Mouse (Mus musculus): ENCODE data around the gene Nfia. TPM values are rescaled to one million over a fixed set of nuclear protein-coding genes. Genes with fewer than 3 reads are reported as not detected.

Nfia gene
- polyA plus RNA-seq, 1 experiment, result 0.09 TPM

DNA sequence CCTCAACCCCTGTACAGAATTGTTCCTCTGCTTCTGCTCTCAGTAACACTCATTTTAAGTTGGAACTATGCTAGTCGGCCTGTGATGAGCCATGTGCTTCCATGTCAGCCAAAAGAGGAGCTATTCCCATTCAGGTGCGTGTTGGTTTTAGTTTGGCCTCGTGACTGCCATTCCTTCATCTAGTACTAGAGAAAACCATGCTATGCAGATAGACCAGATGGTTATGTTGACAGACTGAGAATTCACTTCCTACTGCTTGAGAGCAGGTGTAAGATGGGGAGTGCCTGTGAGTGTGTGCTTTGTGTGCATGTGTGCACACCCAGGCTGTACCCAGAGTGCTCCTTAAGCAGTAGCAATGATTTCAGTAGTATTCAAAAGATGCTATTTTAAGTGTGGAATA is 15.0 kb downstream of the Nfia start:
- no peak for TF ChIP-seq GATA1 (IDR thresholded peaks at IDR 0.05; ENCODE audit: low read length)

- TF ChIP-seq GATA1 (IDR thresholded peaks at IDR 0.05; ENCODE audit: low read length), result no peak
These were observed 16.0 kb downstream of the Nfia start for GRCm38 (mm10) chr4:97788537-97788936.

GRCm38 (mm10) chr4:97793931-97794330 is 21.4 kb downstream of the Nfia start:
- TF ChIP-seq GATA1 (IDR thresholded peaks at IDR 0.05; ENCODE audit: low read length), result no peak

- no peak for TF ChIP-seq GATA1 (IDR thresholded peaks at IDR 0.05; ENCODE audit: low read length)
These were observed 22.3 kb downstream of the Nfia start for GRCm38 (mm10) chr4:97794865-97795264.

DNA sequence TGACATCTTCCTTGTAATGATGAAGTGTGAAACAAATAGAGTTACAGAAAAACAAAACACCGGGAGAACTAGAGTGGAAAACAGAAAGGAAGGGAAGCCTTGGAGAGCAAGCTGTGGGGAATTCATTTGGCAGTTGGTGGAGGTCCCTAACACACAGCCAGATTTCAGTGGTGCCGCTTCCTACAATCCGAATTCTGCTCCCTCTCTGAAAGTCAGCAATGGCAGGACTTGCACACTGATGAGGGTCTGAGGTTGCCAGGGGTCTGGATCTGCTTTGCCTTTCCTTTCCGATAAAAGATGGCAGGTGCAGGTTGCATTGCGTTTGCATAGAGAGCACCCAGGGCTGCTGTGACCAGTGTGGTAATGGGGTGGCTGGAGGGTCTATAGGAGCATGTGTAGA is 23.4 kb downstream of the Nfia start:
- TF ChIP-seq GATA1 (IDR thresholded peaks at IDR 0.05; ENCODE audit: low read length), result no peak

GRCm38 (mm10) chr4:97796505-97796904 is 24.0 kb downstream of the Nfia start:
- no peak for TF ChIP-seq GATA1 (IDR thresholded peaks at IDR 0.05; ENCODE audit: low read length)

DNA sequence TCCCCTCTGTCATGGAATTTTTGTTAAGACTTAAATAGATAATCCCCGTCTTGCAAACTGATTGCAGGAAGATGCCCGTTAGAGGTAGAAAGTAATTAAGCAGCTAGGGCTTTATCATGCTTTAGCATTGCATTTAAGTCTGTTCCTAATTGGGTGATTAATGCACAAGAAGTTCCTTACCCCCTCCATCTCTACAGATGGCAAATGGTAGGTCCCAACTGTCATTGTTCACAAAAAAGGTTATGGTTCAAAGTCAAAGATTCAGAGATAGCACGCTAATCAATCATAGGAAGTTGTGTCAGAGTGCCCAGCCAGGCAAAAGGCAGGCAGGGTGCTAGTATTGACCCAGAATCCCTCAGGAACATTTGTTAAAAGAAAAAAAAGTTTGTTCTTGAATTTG is 31.3 kb downstream of the Nfia start:
- no peak for TF ChIP-seq GATA1 (IDR thresholded peaks at IDR 0.05; ENCODE audit: low read length)

DNA sequence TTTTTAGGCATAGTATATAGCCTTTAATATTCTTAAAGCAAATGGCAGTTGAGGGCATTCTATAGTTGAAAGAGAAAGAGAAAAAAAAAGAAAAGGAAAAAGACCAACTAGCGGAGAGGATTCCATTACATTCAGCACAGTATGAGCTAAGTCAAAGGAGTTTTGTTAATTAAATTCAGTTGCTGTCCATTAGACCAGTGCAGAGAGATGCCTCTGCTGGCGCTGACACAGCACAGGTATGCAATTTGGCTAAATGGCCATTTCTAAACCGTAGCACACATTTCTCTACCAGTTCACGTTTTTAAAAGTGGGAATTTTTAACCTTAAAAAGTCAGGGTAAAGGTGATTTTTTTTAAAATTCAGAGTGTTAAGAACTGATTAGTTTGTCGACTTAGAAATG is 32.1 kb downstream of the Nfia start:
- TF ChIP-seq GATA1 (IDR thresholded peaks at IDR 0.05; ENCODE audit: low read length), result no peak

GRCm38 (mm10) chr4:97805255-97805654 is 32.7 kb downstream of the Nfia start:
- TF ChIP-seq GATA1 (IDR thresholded peaks at IDR 0.05; ENCODE audit: low read length), result no peak

DNA sequence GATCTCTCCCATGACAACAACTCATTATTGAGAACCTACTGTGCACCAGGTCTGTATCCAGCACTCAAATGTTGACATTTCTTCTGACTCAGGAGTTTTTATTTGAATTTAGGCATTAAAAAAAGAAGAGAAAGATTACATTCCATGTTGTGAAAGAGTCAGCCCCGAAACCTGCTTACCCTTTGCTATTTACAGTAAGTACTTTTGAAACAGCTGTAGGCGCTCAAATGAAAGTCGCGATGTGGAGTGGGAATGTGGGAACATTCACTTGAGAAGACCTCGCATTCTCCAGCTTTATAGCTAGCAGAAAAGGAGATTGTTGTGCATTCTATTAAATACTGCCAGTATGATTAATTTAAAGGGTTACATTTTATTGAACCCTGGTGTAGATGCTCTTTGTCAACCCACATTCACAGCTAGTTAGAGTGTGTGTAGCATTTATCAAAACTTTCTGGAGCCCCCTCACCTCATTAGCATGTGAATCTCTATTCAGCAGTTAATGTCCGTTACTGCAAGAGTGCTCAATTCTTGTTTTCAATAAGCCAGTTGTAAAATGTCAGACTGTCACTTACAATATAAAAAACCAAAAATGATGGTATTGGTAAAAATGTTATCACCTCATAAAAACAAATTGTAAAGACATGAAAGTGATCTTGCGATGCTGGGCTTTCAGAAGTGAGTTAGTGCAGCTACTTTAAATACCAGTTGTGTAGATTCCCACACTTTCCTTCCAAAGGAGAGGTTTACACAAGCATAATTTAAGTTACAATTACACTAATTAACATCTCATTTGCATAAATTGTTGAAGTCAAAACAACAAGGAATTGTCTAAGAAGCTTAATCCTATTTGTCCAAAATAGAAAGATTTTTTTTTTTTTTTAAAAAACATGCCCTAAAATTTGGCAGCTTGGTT is 33.6 kb downstream of the Nfia start:
- TF ChIP-seq GATA1 (IDR thresholded peaks at IDR 0.05; ENCODE audit: low read length), result no peak

- no peak for TF ChIP-seq GATA1 (IDR thresholded peaks at IDR 0.05; ENCODE audit: low read length)
These were observed 34.4 kb downstream of the Nfia start for GRCm38 (mm10) chr4:97806924-97807323.

DNA sequence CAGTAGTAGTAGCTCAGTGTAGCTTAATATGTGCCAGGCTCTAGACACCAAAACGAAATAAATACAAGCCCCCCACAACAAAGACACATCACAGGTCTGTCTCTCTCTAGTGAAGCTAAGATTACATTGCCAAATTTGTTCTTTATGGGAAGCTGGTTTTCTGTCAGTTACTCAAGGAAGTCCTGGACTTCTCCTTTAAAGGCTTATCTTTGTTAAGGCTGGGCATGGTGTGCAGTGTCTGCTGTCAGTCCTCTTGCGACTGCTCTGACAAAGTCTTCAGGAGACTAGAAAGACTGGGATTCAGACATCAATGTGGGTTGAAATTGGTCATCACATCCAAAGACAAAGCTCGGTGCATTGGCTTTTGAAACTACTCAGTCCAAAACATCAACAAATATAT is 36.4 kb downstream of the Nfia start:
- no peak for TF ChIP-seq GATA1 (IDR thresholded peaks at IDR 0.05; ENCODE audit: low read length)

GRCm38 (mm10) chr4:97809582-97810295 is 37.2 kb downstream of the Nfia start:
- no peak for TF ChIP-seq GATA1 (IDR thresholded peaks at IDR 0.05; ENCODE audit: low read length)

DNA sequence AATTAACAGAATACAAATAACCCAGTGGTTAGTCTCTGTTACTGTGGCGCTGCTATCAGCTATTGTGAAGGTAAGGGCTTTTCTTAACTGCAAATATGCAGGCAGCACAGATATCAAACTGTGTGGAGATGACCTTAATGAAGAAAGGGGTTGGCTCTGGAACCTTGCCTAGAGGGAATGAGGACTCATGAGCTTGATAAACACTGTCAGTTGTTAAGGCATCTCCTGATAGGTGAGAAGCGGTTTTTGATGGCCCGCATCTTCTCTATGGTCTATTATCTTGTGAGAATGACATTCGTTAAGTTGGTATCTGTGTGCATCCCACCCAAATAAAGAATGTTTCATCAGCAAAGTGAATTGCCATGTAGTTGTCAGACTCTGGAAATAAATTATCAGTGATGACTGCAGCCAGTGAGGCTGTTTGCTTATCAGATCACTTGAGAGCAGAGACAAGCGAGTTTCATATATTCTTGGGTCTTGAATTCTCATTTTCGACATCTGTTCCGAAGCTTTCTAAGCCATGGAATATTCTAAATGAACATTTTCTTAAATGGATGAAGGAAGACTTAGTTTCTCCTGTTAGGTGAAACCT is 37.9 kb downstream of the Nfia start:
- TF ChIP-seq GATA1 (IDR thresholded peaks at IDR 0.05; ENCODE audit: low read length), result no peak

DNA sequence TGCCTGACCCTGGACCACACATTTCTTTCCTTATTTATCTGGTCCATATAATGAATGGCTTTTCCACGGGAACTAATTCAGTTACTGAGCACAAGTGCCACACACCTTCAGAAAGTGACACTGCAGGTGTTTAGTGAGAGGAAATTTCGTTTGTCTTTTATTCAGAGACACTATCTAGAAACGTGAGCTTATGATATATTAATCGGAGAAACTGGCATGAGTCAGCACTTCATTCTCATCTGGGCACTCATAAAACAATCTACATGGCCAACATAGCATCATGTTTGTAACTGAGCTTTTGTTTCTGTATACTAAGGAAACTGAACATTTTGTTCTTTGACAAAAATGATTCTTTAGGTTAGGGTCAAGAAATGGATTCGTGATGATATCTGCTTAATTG is 40.5 kb downstream of the Nfia start:
- TF ChIP-seq GATA1 (IDR thresholded peaks at IDR 0.05; ENCODE audit: low read length), result no peak

GRCm38 (mm10) chr4:97813996-97814395 is 41.5 kb downstream of the Nfia start:
- no peak for TF ChIP-seq GATA1 (IDR thresholded peaks at IDR 0.05; ENCODE audit: low read length)

Data from G1E-ER4 (cell line).